Mouse (Mus musculus) natural killer cell, adult 2 months (primary cell): ENCODE measurements around the gene Sla2.
A peak's percentile ranks its signal among the peaks of the same experiment; 100 is the strongest.
"Not testable (repeated sequence)": the region's sequence is repeated elsewhere in the genome, so short reads cannot be mapped to it uniquely, and the experiment has no call there.

Experiments
- DNase-seq, 2 experiments: peaks; one replicate each; pipeline ENCODE4 v3.0.0; 2022; ENCODE audit warnings: low spot score in 2 of 2

Sla2 gene

DNA sequence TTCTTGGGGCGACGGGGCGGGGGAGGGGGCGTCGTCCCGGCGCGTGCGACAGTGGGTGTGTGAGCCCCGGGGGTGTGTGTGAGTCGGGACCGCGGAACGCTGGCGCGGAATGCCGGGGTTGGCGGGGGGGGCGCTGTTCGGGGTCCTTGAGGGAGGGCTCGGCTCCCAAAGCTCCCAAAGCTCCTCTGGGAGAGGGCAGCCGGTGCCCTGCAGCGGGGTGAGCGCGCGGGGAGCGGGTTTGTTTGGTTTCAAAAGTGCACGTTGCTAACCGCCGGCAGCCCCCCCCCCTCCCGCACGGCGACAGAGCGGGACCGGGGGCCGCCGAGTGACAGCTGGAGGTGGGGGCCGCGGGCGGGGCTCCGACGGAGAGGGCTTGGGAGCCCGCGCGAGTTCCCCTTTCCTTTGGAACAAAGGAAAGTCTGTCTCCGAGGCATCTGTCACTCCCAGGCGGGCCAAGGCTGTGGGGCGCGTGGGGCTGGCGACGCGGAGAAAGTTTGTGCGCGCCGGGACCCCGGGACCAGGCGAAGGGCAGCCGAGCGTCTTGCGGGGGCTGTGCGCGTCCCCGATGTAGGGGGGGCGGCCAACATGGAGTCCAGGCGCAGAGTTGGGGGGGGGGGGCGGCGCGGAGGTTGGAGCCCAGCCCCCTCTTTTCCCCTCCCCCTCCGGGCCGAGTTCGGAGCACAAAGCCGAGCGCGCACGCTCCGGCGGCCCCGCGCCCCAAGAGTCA is 46.5 kb downstream of the Sla2 start:
- peak in 1 of 2 experiments; percentile 20 for DNase-seq

- peak; percentile 72 to 81 for DNase-seq
Measured at GRCm38 (mm10) chr2:156839319-156840191, 47.4 kb downstream of the Sla2 start, which contains the start of gene Tgif2. Tgif2 (plus strand) TSS chr2:156840007.

DNA sequence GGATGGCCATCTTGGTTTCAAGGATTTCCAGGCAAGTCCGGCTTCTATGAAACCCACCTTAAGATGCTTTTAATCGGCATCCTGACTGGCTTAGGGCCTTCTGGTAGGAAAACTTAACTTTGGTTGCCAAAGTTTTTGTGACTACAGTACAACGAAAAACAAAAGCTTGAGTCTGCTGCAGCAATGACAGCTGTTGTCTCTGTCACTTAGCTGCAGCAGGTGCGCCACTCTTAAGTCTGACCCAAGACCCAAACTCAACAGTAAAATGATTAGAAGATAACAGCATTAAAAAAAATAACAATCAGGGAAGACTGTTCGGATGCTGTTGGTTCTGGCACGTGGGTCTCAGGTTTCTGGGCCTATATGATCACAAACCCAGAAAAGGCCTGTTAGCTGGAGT is 48.2 kb downstream of the Sla2 start:
- DNase-seq, result no peak

GRCm38 (mm10) chr2:156834336-156834735 is 52.7 kb downstream of the Sla2 start:
- DNase-seq, result no peak

GRCm38 (mm10) chr2:156825128-156825527 is 61.9 kb downstream of the Sla2 start:
- not testable (repeated sequence) for DNase-seq
